Mouse (Mus musculus): ENCODE results near the gene Nhlrc2.

GRCm38 (mm10) chr19:56631451-56631901, 83.4 kb downstream of the Nhlrc2 start:
- TF ChIP-seq GATA1 (IDR thresholded peaks at IDR 0.05; ENCODE audit: borderline replicate concordance, low read length) = no peak
- no peak for TF ChIP-seq FLI1 (IDR thresholded peaks at IDR 0.05; ENCODE audit: low read length)
